Mouse (Mus musculus) forebrain, embryonic 16.5 days (tissue): ENCODE measurements around the gene Akr1d1. TPM values are rescaled to one million over a fixed set of nuclear protein-coding genes. Genes with fewer than 3 reads are reported as not detected.

Source experiments
- polyA plus RNA-seq: library from polyadenylated mRNA; unstranded; fragments of >200 nt; fragmentation: Nextera tagmentation; extraction: Ambion mirVana; gene quantifications from 2 replicates; pipeline ENCODE4 v1.2.1, GENCODE M21; 2015

Gene Akr1d1
- polyA plus RNA-seq, 1 experiment from 2014 or later: not detected

Other genes starting within 250 kb of the Akr1d1 start
- 9.6 and 10.5 TPM in 2 replicates for gene Dgki, start 230.0 kb upstream of the Akr1d1 start, polyA plus RNA-seq
- gene Creb3l2, start 88.0 kb upstream of the Akr1d1 start, polyA plus RNA-seq: 3.0 and 3.9 TPM in 2 replicates